Mouse (Mus musculus) kidney, embryonic 14.5 days (tissue): Measurements from ENCODE around the gene Ly86. TPM values are rescaled to one million over a fixed set of nuclear protein-coding genes. Genes with fewer than 3 reads are reported as not detected.

Source experiments
- ATAC-seq: fragments of 200-750 bp; cut with Nextera tagmentation; 2 replicates; pipeline ENCODE4 v1.8.0; 2017; ENCODE audit warnings: moderate number of reproducible peaks, mild to moderate bottlenecking, moderate TSS enrichment, moderate library complexity; ENCODE audit not compliant: low FRiP score, low TSS enrichment
- H3K27ac ChIP-seq: fragments of 300-500 bp; sonication (generic); 2 replicates; pipeline ENCODE4 v1.5.1; 2014; ENCODE audit warnings: low read depth, mild to moderate bottlenecking, low read length, moderate library complexity, mixed read lengths
- H3K27me3 ChIP-seq: fragments of 300-500 bp; sonication (generic); 2 replicates; pipeline ENCODE4 v1.6.1; 2014; ENCODE audit warnings: mild to moderate bottlenecking, low read length; ENCODE audit not compliant: control insufficient read depth, insufficient read depth
- H3K36me3 ChIP-seq: fragments of 300-500 bp; sonication (generic); 2 replicates; pipeline ENCODE4 v1.6.1; 2014; ENCODE audit warnings: low read length, mixed read lengths; ENCODE audit not compliant: control insufficient read depth, insufficient read depth
- H3K4me1 ChIP-seq: fragments of 300-500 bp; sonication (generic); 2 replicates; pipeline ENCODE4 v1.6.1; 2014; ENCODE audit warnings: low read length, mixed read lengths; ENCODE audit not compliant: control insufficient read depth, insufficient read depth
- H3K4me2 ChIP-seq: fragments of 300-500 bp; sonication (generic); replicated peaks from 2 replicates; pipeline ENCODE4 v1.6.1; 2014; ENCODE audit warnings: low read depth, mild to moderate bottlenecking, low read length
- H3K4me3 ChIP-seq: fragments of 300-500 bp; sonication (generic); 2 replicates; pipeline ENCODE4 v1.5.1; 2014; ENCODE audit warnings: mild to moderate bottlenecking, low read length
- H3K9ac ChIP-seq: fragments of 300-500 bp; sonication (generic); 2 replicates; pipeline ENCODE4 v1.6.1; 2014; ENCODE audit warnings: low read depth, mild to moderate bottlenecking, low read length, moderate library complexity
- H3K9me3 ChIP-seq: fragments of 300-500 bp; sonication (generic); 2 replicates; pipeline ENCODE4 v1.6.1; 2016; ENCODE audit warnings: low read length; ENCODE audit not compliant: control insufficient read depth
- WGBS: fragments of 180-500 bp; shearing (Covaris S2); extraction: QIAGEN DNeasy Blood & Tissue Kit; methylation state at CpG from one replicate; pipeline ENCODE4 v1.1.7; 2014; 5-methylcytosine and 5-hydroxymethylcytosine counted together
- polyA plus RNA-seq: library from polyadenylated mRNA; unstranded; fragments of >200 nt; fragmentation: Nextera tagmentation; extraction: Ambion mirVana; gene quantifications from 2 replicates; pipeline ENCODE4 v1.2.1, GENCODE M21; 2014

Ly86 gene
- polyA plus RNA-seq, 1 experiment from 2014 or later = 6.8 TPM

- WGBS = 8% methylated on average over 8 of the region's 8 CpGs
- H3K27ac ChIP-seq = peak overlapping the region; percentile 80
- H3K4me2 ChIP-seq = no peak overlapping the region; the same call in 1 of the 2 replicates
- no peaks in the 10 kb centered on the region for H3K27me3 ChIP-seq
- H3K9me3 ChIP-seq = 0 out of 2 replicates have a peak, but pooled peaks cover 2% of the 10 kb centered on the region
- no peak overlapping the region for H3K4me3 ChIP-seq
- 0 out of 2 replicates have a peak overlapping the region, but pooled peaks have one; percentile 7 for H3K9ac ChIP-seq
- H3K4me1 ChIP-seq = peaks cover 10% of the 10 kb centered on the region
- peak; percentile 55 for ATAC-seq
- H3K36me3 ChIP-seq = no peaks in the 10 kb centered on the region
Measured at GRCm38 (mm10) chr13:37467795-37468194, 122.8 kb downstream of the Ly86 start.
